Mouse (Mus musculus) gastrocnemius, adult 2 months (tissue): Measurements from ENCODE around the gene Abr. TPM values are rescaled to one million over a fixed set of nuclear protein-coding genes. Genes with fewer than 3 reads are reported as not detected.

Experiments used
- DNase-seq: peaks from one replicate; pipeline ENCODE4 v3.0.0; 2022
- H3K27ac ChIP-seq: fragments of 200-600 bp; 2 replicates; pipeline ENCODE4 v1.8.1; 2022; ENCODE audit warnings: mild to moderate bottlenecking
- H3K4me3 ChIP-seq: fragments of 200-600 bp; 2 replicates; pipeline ENCODE4 v1.8.1; 2022; ENCODE audit warnings: mild to moderate bottlenecking, moderate library complexity
- CTCF ChIP-seq: fragments of 200-600 bp; IDR thresholded peaks from 2 replicates; pipeline ENCODE4 v1.8.1; 2022; ENCODE audit warnings: antibody characterized with exemption, mild to moderate bottlenecking, moderate library complexity
- intact Hi-C: fragments of 180-260 bp; cut with DNase I; formaldehyde crosslinking; loops from one replicate; pipeline ENCODE4 v1.15.1; 2025
- total RNA-seq, 2 experiments: library from RNA; stranded (reverse); gene quantifications; 2 replicates each; pipeline ENCODE4 v1.2.3; 2021

The Abr gene
- total RNA-seq, 2 experiments from 2014 or later = 10.2 to 19.2 TPM

DNA sequence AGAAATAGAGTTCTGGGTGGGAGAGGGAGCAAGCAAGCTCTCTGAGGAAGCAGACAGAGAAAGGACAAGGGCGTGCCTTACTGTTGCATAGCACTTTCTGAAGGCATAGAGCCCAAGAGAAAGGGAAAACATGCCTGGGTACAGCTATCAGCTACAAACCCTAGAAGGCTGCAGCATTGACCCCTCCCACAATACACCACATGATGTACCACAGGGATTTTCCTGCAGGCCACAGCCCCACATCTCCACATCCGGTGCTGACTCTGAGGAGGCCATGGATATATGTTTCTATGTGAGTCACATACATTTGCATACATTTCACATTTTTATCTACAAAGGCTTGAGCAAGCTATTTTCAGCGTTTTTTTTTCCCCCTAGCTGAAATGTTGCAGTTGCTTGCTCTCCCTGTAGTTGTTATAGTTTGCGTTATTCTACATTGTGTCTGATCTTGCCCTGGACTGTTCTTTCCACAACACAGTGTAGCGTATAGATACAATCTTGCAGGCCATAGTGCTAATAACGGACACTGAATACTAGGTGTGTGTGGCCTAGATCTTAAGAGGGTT lies 49.2 kb downstream of the Abr start:
- Histone ChIP-seq H3K27ac (no peak overlapping the region), H3K4me3 (no peak overlapping the region)
- no peak for TF ChIP-seq CTCF
- DNase-seq = no peak
- intact Hi-C loops = loop anchor here (10.0 kb wide), 1 partner anchor 48 kb away; no protein-coding TSS in a partner anchor

DNA sequence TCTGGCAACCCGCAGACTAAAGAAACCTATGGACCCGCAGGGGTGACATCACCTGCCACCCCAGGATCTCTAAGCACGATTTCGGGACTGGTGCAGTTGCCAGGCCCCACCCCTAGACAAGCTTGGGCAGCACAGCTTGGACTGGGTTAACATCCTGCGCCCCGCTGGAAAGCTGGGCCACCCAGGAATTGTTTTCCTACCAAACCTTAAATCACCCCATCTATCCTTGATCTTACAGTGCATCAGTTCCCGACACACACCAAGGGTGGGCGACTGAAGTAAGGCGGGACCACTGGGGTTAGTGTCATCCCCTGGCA lies 50.5 kb downstream of the Abr start:
- TF ChIP-seq CTCF = no peak
- intact Hi-C loops = loop anchor here (10.0 kb wide), 1 partner anchor 47 kb away; no protein-coding TSS in a partner anchor
- Histone ChIP-seq H3K27ac (no peak overlapping the region), H3K4me3 (peak overlapping the region; percentile 68)
- no peak for DNase-seq

DNA sequence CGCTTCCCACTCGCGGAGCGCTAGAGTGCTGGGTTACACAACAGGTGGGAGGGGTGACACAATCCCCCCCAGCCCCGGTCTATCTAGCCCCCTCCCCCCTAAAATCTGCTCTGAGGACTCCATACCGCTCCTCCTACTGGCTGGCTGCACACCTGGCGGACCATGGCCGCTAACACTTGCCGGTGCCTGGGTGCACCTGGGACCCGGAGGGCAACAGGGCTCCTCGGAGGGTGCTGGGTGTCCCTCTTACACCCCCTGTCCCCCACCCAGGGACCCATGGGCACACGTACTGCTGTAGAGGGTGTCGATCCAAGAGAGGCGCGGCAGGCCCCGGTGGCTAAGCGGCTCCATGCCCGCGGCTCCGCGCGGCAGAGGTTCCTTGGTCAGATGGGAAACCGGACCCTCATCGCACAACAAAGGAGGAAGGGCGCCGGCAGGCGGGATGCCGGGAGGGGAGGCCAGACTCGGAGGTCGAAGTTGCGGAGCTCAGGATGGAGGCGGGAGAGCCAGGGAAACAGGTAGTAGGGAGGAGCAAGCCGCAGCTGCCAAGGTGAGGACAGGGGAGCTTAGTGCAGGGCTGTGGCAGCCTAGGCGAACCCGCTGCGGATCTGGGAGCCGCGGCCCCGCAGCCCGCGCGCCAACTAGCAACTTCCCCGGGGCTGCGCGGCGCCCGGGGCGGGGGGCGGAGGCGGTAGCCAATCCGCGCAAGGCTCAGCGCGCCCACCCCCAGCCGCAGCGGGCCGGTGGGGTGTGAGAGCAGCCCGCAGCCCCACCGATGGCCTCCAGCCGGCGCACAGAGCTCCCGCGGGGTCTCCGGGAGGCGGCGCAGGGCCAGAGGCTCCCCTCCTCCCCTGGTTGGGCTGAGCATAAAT lies 51.1 kb downstream of the Abr start:
- no peak for TF ChIP-seq CTCF
- intact Hi-C loops = loop anchor here (10.0 kb wide), 1 partner anchor 46 kb away; no protein-coding TSS in a partner anchor
- Histone ChIP-seq H3K4me3 (peak overlapping the region; percentile 68), H3K27ac (no peak overlapping the region)
- peak; percentile 27 for DNase-seq

DNA sequence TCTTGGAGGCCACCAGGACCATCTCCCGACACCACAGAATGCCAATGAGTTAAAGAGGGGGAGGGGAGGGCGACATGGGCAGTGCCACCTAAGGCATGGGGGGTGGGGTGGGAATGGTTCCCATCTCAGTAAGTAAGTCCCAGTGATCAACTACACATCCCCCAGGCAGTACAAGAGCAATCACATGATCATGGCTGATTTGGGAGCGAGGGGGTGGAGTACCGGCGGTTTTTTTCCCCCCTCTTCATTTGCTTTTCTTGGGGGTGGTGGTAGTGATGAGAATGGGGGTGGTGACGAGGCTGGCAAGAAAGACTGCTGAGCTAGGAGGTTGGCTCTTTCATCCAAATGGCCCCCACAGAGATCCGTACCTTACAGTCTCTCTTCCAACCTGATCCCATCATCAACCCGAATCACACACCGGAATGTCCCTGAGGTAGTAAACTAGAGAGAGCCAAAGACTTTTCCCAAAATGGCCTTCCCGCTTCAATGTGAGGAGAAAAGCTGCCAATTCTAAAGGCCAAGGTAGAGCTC lies 51.8 kb downstream of the Abr start:
- H3K4me3 ChIP-seq = no peak overlapping the region
- no peak overlapping the region for H3K27ac ChIP-seq
- intact Hi-C loops = loop anchor here (10.0 kb wide), 1 partner anchor 45 kb away; no protein-coding TSS in a partner anchor
- no peak for TF ChIP-seq CTCF
- DNase-seq = no peak

DNA sequence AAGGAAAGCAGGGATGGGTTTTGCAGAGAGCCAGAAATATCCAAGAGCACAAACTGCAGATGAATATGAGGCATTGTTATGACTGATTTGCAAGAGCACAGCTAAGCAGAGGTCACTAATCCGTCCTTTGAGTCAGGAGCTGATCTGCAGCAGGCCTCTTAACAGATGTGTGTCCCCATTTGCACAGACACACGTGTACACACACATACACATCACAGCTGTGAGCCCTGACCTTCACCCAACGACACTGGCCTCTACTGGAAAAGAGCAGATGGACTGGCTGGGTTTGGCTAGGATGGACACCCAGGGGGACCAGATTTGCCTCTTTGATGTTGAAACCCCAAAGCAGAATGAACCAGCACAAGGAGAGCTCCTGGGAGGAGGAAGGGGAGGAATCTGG lies 52.7 kb downstream of the Abr start:
- no peak for TF ChIP-seq CTCF
- no peak for DNase-seq
- intact Hi-C loops = no loop called here

DNA sequence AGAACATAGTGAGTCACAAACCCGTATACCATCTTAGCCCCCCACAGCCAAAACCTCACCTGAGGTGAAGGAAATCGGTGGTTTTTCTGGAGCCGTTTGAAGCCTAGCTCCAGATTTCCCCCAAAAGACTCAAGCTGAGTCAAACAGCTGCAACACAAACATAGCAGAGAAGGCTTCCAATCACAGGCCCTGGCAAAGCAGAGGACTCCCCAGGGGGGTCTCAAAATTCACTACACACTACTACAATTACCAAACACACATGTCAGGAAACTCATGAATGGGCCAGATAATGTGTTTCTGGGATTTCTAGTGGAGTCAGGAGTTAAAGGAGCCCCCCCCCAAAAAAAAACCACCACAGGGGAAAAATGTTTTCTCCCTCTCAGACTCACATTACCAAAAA lies 56.0 kb downstream of the Abr start:
- no peak overlapping the region for H3K4me3 ChIP-seq
- intact Hi-C loops = no loop called here
- H3K27ac ChIP-seq = no peak overlapping the region
- TF ChIP-seq CTCF = no peak
- no peak for DNase-seq

More for the DNA sequence above, 52.7 kb downstream of the Abr start:
- no peak overlapping the region for H3K27ac ChIP-seq
- H3K4me3 ChIP-seq = no peak overlapping the region

DNA sequence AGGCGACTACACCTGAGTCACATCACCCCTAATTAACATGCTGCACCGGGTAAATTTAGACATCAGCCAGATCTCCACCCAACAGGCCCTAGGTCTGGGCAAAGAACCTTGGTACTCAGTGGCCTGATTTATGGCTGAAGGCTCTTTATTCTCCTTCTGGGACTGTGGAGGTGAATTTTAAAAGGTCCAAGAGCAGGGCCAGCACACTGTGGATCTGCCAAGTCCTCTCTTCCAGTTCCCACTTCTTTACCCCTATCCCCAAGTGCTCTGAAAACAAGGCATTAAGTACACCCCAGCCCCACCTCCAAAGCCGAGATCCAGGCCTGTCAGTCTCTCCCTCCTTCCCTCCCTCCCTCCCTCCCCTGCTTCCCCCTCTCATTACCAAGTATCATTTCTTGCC lies 59.5 kb downstream of the Abr start:
- no peak for DNase-seq
- TF ChIP-seq CTCF = no peak
- intact Hi-C loops = no loop called here
- no peak overlapping the region for H3K4me3 ChIP-seq
- no peak overlapping the region for H3K27ac ChIP-seq

DNA sequence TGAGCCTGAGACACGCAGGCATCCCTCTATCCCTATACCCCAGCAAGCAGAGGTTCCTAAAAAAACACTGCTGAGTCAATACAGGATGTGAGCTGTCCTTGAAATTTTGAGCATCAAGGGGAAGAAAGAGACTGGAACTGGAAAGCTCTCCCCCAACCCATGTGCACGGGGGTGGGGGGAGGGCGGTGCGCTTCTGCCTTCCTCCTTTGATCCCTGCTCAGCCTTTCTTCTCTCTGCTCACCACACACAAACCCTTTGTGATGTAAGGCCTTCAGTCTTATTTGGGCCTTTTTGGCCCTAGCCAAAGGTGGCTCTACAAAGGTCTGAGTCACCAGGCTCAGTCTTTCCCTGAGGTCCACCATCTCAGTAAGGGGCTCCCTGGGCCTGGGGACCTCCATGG lies 59.9 kb downstream of the Abr start:
- intact Hi-C loops = no loop called here
- Histone ChIP-seq H3K27ac (no peak overlapping the region), H3K4me3 (no peak overlapping the region)
- TF ChIP-seq CTCF = no peak
- no peak for DNase-seq

DNA sequence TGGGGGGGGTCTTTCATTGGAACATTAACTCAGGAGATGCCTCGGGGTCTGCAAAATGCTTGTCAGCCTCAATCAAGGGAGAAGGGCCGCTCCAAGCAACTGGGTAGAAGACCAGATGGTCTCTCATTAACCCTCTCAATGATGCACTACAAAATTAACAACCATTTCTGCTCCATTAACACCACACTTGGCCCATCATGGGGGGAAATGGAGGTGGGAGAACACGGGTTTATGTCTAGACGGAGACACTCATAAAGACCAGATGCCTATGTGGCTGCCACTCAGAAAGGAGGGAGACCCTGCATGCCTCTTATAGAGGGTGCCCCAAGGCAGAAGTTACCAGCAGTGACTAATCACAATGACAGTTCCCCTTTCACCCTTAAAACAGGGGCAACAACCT lies 64.3 kb downstream of the Abr start:
- no peak for DNase-seq
- Histone ChIP-seq H3K27ac (no peak overlapping the region), H3K4me3 (no peak overlapping the region)
- intact Hi-C loops = no loop called here
- TF ChIP-seq CTCF = no peak

DNA sequence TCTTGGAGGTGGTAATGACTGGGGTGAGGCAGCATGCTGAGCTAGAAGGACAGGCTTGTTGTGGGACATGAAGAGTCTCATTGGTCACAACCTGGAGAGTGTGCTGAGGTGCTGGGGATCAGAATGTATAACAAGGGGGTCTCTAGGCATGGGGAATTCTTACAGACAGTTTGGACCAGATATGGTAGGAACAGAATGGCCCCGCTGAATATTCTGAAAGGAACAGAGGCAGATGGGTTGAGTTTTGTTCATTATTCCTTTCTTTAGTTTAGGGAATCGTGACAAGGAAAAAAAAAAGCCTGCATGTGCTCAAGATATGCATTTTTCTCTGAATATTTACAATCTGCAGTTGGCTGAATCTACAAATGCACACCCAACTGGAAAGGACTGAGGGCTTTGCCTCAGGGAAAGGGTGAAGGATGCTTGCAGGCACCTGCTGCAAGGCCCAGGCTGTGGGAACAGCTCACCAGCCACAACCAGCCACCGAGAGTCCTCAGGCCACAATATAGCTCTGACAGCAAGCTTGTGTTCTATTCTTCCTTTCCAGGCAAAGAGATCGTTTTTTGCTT lies 73.9 kb downstream of the Abr start:
- TF ChIP-seq CTCF = no peak
- intact Hi-C loops = no loop called here
- H3K4me3 ChIP-seq = no peak overlapping the region
- H3K27ac ChIP-seq = no peak overlapping the region
- DNase-seq = no peak

DNA sequence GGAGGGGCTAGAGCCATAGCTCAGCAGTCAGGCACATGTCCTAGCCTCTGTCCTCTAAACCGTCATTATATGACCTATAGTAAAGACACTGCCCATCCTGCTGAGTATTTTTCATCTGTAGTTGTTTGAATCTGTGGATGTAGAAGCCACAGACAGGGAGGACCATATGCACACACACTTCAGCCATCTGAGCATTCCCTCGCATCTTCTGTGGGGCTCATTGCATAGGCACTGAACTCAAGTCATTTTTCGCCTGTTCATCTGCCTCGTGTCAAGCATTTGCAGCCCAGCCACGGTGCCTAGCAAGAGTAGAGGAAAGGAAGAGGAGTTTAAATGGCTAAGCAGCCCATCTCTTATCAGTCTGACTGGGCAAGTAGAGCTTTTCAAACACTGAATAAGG lies 74.7 kb downstream of the Abr start:
- intact Hi-C loops = no loop called here
- no peak for TF ChIP-seq CTCF
- no peak overlapping the region for H3K4me3 ChIP-seq

DNA sequence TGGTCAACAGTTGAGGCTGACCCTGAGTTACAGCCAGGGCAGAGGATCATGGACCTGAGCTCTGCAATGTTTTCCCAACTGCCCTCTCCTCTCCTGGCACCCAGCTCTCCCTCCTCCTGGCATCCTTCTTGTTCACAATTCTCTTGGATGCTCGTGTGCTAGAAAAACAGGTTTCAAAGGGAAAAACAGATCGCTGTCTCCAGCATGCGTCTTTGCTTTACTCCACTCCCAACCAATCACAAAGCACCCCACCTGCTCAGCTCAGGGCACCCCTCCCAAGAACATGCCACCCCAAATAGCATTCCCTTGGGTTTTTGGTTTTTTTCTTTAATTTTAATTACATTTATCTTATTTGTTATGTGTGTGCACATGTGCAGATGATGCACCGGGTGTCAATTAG lies 75.7 kb downstream of the Abr start:
- Histone ChIP-seq H3K4me3 (no peak overlapping the region), H3K27ac (no peak overlapping the region)
- no peak for DNase-seq
- intact Hi-C loops = no loop called here
- TF ChIP-seq CTCF = no peak

More for the DNA sequence above, 74.7 kb downstream of the Abr start:
- no peak for DNase-seq
- H3K27ac ChIP-seq = no peak overlapping the region

DNA sequence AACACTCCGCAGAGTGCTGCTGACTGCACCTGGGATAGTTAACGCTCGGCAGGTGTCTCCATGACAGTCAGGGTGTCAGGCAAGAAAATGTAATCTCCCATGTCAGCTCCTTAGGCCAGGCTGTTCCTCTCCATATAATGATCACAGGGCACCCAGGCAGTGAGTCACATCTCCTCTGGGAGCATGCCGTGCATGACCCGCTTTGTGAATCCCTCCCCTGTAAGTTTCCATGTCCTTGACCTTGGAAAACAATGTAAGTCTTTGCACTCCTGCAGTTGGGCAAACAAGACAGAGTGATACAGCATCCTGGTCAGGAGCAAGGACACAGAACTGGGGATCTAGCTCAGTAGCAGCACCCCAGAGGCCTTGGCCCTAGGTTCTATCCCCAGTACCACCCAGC lies 78.8 kb downstream of the Abr start:
- no peak for DNase-seq
- Histone ChIP-seq H3K4me3 (no peak overlapping the region), H3K27ac (no peak overlapping the region)
- TF ChIP-seq CTCF = no peak
- intact Hi-C loops = no loop called here
